Mouse (Mus musculus): ENCODE measurements around the gene Sntb2.
"Not testable (repeated sequence)": the region's sequence is repeated elsewhere in the genome, so short reads cannot be mapped to it uniquely, and the experiment has no call there.

Sntb2 gene

DNA sequence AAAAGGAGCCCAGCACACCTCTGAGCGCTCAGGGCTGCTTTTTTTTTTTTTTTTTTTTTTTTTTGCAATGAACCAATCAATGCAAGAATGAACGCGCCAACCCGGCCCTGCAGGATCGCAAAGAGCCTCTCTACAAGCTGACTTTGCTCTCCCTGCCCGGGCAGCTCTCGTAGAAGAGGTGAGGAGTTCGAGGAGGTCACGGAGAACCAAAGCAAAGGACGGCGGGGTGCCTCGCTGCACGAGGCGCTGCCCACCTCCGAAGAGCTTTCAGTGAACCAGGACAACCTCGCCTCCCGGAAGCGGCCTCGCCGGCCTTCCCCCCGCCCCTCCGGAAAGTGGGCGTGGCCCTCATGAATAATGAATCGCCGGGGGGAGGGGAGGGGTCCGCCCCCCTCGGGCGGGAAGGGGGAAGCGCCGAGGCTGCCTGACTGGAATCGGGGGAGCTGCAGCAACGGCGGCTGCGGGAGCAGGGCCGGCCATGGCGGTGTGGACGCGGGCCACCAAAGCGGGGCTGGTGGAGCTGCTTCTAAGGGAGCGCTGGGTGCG lies at the start of gene Sntb2:
TSS of gene Sntb2 (plus strand) at position 427 of the 546 bp plus-strand sequence.
- peak; percentile 88 for DNase-seq

DNA sequence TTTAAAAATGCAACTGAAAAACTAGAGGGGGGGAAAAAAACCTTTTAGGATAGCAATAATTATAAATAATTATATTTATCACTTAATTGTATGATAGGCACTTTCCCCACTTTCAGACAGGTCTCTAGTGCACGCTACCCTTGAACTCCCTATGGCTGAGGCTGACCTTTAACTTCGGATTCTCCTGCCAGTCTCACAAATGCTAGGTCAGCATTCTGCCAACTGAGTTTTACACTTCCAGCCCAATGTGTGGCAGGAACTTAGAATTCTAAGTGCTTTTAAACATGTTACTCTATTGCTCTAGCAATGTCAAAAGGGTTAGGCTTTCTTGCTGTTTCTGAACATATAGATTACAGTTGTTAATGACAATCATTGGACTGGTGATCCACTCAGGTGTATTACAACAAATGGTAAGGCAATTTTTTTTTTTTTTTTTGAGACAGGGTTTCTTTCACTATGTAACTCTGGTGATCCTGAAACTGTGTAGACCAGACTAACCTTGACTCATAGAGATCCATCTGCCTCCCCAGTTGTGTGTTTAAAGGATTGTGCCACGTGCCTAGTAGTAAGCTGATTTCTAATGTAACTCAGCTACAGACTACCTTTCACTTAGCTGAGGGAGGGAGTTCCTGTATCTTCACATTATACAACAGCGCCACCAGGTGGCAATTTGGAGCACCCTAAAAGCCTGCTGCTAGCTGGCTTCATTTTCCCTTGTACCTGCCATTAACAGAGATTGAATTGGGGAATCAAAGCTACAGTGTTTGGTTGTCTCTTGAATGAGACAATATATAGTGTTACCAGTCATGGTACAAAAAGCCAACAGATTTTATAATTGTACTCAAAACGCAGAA lies 48.0 kb upstream of the Sntb2 start:
- DNase-seq = peak; percentile 69

GRCm38 (mm10) chr8:106888803-106889202 lies 46.7 kb upstream of the Sntb2 start:
- DNase-seq = no peak

DNA sequence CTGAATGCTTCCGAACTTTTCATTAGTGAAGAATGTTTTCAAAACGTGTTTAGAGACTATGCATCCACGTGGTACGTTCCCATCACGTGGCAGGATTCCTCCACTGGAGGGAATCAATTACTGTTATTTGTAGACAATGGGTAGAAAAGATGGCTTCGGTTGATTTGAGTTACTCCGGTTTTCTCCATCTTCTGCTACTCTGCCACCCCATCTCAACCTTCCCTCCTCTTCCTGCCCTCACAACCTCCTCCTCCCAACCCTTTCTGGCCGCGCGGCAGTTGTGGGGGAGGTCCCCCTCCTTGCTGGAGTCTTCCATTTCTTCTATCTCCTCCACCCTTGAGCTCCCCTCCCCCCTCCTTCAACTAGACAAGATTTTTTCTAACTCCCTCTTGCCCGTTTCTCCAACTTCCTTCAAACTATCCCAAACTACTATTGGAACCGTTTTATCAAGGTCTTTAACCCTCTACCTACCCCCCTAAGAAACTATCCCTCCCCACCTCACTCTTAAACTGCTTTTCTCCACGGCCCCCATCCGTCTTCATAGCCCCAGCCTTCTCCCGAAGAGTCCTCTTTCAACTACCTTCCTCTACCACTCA lies 43.2 kb upstream of the Sntb2 start:
- DNase-seq = no peak

- DNase-seq = no peak
Measured at GRCm38 (mm10) chr8:106892806-106893451, 42.6 kb upstream of the Sntb2 start.

GRCm38 (mm10) chr8:106893481-106894156 lies 41.9 kb upstream of the Sntb2 start, which contains the start of gene Utp4:
Gene Utp4 (plus strand): TSS chr8:106893636.
- peak; percentile 92 for DNase-seq

- no peak for DNase-seq
Measured at GRCm38 (mm10) chr8:106899473-106899872, 36.1 kb upstream of the Sntb2 start.

DNA sequence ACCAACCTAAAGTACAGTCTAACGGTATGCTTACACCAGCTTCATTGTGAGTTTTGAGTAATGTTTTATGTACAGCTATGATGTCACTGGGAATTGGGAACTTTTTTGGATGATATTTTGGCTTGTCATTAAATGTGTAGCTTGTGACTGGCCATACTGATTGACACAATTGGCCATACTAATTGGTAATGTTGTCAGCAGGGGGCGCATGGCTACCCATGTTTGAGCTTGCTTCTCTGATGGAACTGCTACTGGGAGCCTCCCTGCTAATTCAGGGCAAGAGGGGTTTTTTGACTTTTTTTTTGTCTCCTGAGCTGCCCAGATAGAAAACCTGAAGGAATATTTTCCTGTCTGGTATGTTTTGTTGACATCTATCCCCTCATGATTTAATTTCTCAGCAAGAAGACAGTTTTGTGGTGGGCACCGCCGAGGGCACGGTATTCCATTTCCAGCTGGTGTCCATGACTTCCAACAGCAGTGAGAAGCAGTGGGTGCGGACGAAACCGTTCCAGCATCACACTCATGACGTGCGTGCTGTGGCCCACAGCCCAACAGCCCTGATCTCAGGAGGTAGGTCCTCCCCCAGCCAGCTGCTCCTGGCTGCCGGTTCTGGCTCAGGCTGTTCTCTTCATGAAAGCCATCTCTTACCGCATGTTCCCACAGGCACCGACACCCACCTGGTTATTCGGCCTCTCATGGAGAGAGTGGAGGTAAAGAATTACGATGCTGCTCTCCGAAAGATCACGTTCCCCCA lies 29.6 kb upstream of the Sntb2 start:
- DNase-seq = peak; percentile 83

- no peak for DNase-seq
Measured at GRCm38 (mm10) chr8:106906635-106907034, 28.9 kb upstream of the Sntb2 start.

- DNase-seq = no peak
Measured at GRCm38 (mm10) chr8:106907450-106907849, 28.1 kb upstream of the Sntb2 start.

GRCm38 (mm10) chr8:106908291-106908690 lies 27.3 kb upstream of the Sntb2 start:
- no peak for DNase-seq

GRCm38 (mm10) chr8:106913631-106914030 lies 21.9 kb upstream of the Sntb2 start:
- no peak for DNase-seq

- DNase-seq = peak; percentile 76
Measured at GRCm38 (mm10) chr8:106919721-106920394, 15.7 kb upstream of the Sntb2 start.

DNA sequence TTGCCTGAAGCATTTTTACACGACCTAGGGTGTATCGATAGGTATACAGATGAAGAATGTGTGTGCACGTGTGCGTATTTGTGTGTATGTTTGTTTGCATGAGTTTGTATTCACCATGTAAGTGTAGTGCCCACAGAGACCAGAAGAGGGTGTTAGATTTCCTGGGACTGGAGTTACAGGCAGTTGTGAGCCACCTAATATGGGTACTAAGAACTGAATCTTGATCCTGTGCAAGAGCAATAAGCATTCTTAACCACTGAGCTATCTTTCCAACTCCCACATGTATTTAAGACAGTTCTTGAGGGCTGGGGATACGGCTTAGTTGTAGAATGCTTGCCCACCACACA lies 15.2 kb upstream of the Sntb2 start:
- DNase-seq = no peak

GRCm38 (mm10) chr8:106924057-106924456 lies 11.5 kb upstream of the Sntb2 start:
- DNase-seq = no peak

GRCm38 (mm10) chr8:106924904-106925349 lies 10.6 kb upstream of the Sntb2 start:
- peak; percentile 42 for DNase-seq

GRCm38 (mm10) chr8:106925446-106925845 lies 10.1 kb upstream of the Sntb2 start:
- DNase-seq = no peak

GRCm38 (mm10) chr8:106927247-106927646 lies 8.3 kb upstream of the Sntb2 start:
- no peak for DNase-seq

DNA sequence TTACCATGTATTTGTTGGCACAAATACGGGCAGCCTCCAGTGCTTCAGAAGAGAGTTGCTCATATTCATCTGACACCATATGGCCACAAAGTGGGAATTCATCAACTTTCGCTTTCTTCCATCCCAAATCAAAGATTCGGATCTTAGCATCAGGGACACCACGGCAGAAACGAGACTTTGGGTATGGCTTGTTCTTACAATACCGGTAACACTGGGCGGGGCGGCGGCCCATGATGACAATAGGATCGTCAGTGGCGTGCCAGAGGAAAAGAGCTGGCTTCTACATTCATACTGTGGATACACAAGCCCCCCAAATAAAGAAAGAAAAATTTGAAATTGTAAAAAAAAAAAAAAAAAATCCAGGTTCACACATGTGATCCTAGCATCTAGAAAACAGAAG lies 7.4 kb upstream of the Sntb2 start:
- DNase-seq = not testable (repeated sequence)

- no peak for DNase-seq
Measured at GRCm38 (mm10) chr8:106929155-106929913, 6.2 kb upstream of the Sntb2 start.

DNA sequence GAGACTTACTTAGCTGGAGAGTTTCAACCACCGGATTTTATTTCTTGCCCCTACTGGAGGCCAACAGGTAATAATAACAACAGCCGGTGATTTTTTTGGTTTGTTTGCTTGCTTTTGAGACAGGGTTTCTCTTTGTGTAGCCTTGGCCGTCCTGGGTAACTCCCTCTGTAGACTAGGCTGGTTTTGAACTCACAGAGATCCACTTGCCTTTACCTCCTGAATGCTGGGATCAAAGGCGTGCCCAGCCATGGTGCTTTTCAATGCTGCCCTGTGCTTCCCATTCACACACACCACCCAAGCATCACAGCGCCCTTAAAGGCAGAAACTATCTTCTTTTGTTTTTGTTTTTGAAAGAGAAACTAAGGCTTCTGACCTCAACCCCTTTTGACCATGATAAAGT lies 5.6 kb upstream of the Sntb2 start:
- DNase-seq = no peak

Measured in right cerebral cortex, postnatal 25 days (tissue).